Mouse (Mus musculus) liver, embryonic 13.5 days (tissue): Measurements from ENCODE around the gene Mrnip. TPM values are rescaled to one million over a fixed set of nuclear protein-coding genes. Genes with fewer than 3 reads are reported as not detected.
A peak's percentile ranks its signal among the peaks of the same experiment; 100 is the strongest.
"Not testable (repeated sequence)": the region's sequence is repeated elsewhere in the genome, so short reads cannot be mapped to it uniquely, and the experiment has no call there.

Source experiments
- ATAC-seq: fragments of 200-750 bp; cut with Nextera tagmentation; 2 replicates; pipeline ENCODE4 v1.8.0; 2017; ENCODE audit warnings: low read depth, mild to moderate bottlenecking, moderate number of reproducible peaks, moderate library complexity
- DNase-seq: peaks from one replicate; pipeline ENCODE4 v3.0.0; 2022
- H3K27ac ChIP-seq: fragments of 300-500 bp; sonication (generic); 2 replicates; pipeline ENCODE4 v1.5.1; 2015; ENCODE audit warnings: moderate library complexity, mild to moderate bottlenecking, inconsistent platforms
- H3K27me3 ChIP-seq: fragments of 300-500 bp; sonication (generic); 2 replicates; pipeline ENCODE4 v1.6.1; 2015; ENCODE audit warnings: mild to moderate bottlenecking, inconsistent platforms
- H3K36me3 ChIP-seq: fragments of 300-500 bp; sonication (generic); 2 replicates; pipeline ENCODE4 v1.6.1; 2015; ENCODE audit warnings: mild to moderate bottlenecking, inconsistent platforms
- H3K4me1 ChIP-seq: fragments of 300-500 bp; sonication (generic); replicated peaks from 2 replicates; pipeline ENCODE4 v1.6.1; 2015; ENCODE audit warnings: inconsistent platforms
- H3K4me2 ChIP-seq: fragments of 300-500 bp; sonication (generic); 2 replicates; pipeline ENCODE4 v1.6.1; 2015; ENCODE audit warnings: inconsistent platforms, mild to moderate bottlenecking, moderate library complexity
- H3K4me3 ChIP-seq: fragments of 300-500 bp; sonication (generic); replicated peaks from 2 replicates; pipeline ENCODE4 v1.5.1; 2015; ENCODE audit warnings: mild to moderate bottlenecking, inconsistent platforms
- H3K9ac ChIP-seq: fragments of 300-500 bp; sonication (generic); 2 replicates; pipeline ENCODE4 v1.6.1; 2015; ENCODE audit warnings: mild to moderate bottlenecking, inconsistent platforms
- H3K9me3 ChIP-seq: fragments of 300-500 bp; sonication (generic); replicated peaks from 2 replicates; pipeline ENCODE4 v1.6.1; 2016; ENCODE audit warnings: inconsistent platforms
- WGBS: fragments of 180-500 bp; shearing (Covaris S2); methylation state at CpG from one replicate; pipeline ENCODE4 v1.1.7; 2015; ENCODE audit not compliant: insufficient replicate concordance; 5-methylcytosine and 5-hydroxymethylcytosine counted together
- polyA plus RNA-seq: library from polyadenylated mRNA; unstranded; fragments of >200 nt; fragmentation: Nextera tagmentation; extraction: Ambion mirVana; gene quantifications from 2 replicates; pipeline ENCODE4 v1.2.1, GENCODE M21; 2015

The Mrnip gene
- polyA plus RNA-seq = 8.1 and 8.5 TPM in 2 replicates

DNA sequence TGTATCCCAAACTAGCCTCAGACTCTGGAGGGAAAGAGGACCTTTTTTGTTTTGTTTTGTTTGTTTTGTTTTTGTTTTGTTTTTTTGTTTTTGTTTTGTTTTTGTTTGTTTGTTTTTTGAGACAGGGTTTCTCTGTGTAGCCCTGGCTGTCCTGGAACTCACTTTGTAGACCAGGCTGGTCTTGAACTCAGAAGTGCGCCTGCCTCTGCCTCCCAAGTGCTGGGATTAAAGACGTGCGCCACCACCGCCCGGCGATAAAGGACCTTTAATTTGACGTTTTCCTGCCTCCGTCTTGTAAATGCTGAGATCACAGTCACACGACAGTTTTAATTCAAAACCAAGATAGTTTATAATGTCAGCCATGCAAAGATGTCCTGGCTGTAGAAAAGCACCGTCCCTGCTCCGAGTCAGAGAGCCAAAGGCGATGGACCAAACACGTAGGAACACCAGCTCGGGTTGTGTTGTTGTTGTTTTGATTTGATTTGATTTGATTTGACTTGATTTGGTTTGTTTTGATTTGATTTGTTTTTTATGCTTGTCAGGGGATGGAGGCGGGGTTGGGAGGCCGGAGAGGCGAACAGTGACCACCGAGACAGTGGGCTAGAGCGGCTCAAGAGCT lies at the start of gene Mrnip:
Gene Mrnip (plus strand): TSS at position 334 of the 619 bp plus-strand sequence.
- not testable (repeated sequence) for H3K27me3 ChIP-seq, H3K9me3 ChIP-seq, DNase-seq
- WGBS = 5% methylated on average over 19 of the region's 19 CpGs
- 0 out of 2 replicates have a peak, but pooled peaks have one; percentile 1 for ATAC-seq
- Histone ChIP-seq H3K4me1 (peaks cover 40% of the 10 kb centered on the region), H3K27ac (peak within 1 kb of the TSS; percentile 84), H3K9ac (peak within 1 kb of the TSS; percentile 82), H3K4me2 (peak within 1 kb of the TSS; percentile 85), H3K4me3 (peak within 1 kb of the TSS; percentile 76), H3K36me3 (peaks cover 25% of the 10 kb centered on the region)

DNA sequence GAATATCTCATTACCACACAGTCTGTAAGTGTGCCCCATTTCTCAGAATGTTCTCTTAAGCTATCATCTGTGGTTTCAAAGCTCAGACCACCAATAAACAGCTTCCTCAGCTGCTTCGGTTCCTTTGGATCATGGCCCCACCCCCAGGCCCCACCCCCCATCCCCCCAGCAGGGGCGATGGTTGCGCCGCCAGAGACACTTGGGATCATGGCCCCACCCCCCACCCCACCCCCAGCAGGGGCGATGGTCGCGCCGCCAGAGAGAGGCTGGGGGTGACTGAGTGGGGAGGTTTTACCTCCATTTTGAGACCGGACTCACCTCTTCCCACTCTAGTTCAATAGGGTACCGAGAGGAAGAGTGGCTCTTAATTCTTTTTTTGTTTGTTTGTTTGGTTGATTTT lies 46.5 kb upstream of the Mrnip start:
- ATAC-seq = no peak
- H3K4me2 ChIP-seq = peak overlapping the region; percentile 73
- no peak for DNase-seq
- WGBS = 2% methylated on average over 10 of the region's 10 CpGs
- H3K4me1 ChIP-seq = peaks cover 44% of the 10 kb centered on the region
- no peak overlapping the region for H3K27ac ChIP-seq
- no peaks in the 10 kb centered on the region for H3K36me3 ChIP-seq
- no peaks in the 10 kb centered on the region for H3K27me3 ChIP-seq
- peak overlapping the region; percentile 49 for H3K4me3 ChIP-seq
- H3K9me3 ChIP-seq = no peaks in the 10 kb centered on the region
- peak overlapping the region; percentile 60; the same call in 1 of the 2 replicates for H3K9ac ChIP-seq

DNA sequence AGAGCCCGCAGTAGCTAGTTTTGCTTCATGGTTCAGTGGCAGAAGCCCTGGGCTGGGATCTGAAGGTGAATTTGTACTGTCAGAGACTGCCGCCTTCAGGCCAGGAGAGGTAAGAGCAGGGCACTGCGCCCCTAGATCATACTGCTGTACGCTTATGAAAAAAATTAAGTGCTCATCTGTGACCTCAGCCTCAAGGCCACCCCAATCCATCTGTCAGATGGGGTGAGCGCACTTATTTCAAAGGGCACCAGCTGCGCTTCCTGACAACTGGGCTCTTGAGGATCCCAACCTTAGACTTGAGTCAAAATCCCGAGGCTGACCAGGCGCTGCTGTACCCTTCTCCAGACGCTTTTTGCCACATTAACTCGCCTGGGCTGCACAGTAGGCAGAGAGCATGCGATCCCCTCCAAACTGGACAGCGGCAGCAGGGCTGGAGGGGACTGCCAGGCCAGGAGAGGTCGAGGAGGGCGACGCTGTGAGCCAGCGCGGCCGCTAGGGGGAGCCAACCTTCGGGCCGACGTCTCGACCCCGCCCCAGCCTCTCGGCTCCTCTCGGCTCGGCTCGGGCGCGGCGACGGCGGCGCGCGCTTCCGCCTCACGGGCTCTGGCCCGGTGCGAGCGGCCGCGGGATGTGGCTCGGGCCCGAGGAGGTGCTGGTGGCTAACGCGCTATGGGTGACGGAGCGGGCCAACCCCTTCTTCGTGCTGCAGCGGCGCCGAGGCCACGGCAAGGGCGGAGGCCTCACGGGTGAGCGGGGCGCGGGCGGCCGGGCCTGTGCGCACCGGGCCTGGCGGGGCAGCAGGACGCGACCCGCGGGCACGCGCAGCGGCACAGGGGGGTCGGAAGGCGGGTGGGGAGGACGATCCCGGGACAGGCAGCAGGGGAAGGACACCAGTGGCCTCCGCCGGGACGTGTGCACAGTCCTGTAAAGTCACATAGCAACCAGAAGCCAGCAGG lies 43.2 kb upstream of the Mrnip start, which contains the start of gene Tbc1d9b:
Gene Tbc1d9b (plus strand): TSS at position 586 of the 956 bp plus-strand sequence.
- under 1% methylated on average over 76 of the region's 77 CpGs for WGBS
- Histone ChIP-seq H3K27me3 (no peaks in the 10 kb centered on the region), H3K4me2 (peak within 1 kb of the TSS; percentile 90), H3K4me1 (peaks cover 72% of the 10 kb centered on the region), H3K9me3 (no peaks in the 10 kb centered on the region), H3K4me3 (peak within 1 kb of the TSS; percentile 90), H3K27ac (peak within 1 kb of the TSS; percentile 84), H3K9ac (peak within 1 kb of the TSS; percentile 96), H3K36me3 (peaks cover 6% of the 10 kb centered on the region)
- ATAC-seq (peak; percentile 90), DNase-seq (peak; percentile 83)

DNA sequence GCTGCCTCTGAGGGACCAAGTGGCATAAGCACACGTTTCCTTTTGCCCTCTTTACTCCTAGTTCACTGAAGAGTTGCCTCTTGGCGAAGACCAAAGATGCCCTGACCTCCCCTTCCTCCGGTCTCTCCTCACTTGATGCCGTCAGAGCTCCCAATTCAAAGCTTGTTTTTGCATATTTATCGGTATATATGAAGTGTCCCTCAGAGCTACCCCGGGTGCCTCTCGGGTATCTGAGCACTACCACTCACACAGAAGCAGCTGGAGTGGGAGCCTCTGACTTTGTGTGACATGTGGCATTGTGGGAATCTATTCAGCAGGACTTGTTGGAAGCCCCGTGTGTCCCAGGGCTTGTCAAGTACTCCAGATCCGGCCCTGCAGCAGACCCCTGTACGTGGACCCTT lies 42.4 kb upstream of the Mrnip start:
- H3K27me3 ChIP-seq = no peaks in the 10 kb centered on the region
- DNase-seq (peak; percentile 11), ATAC-seq (no peak)
- peak overlapping the region; percentile 90 for H3K4me3 ChIP-seq
- H3K36me3 ChIP-seq = peaks cover 13% of the 10 kb centered on the region
- peak overlapping the region; percentile 84 for H3K27ac ChIP-seq
- WGBS = 10% methylated on average over 10 of the region's 10 CpGs
- H3K4me1 ChIP-seq = peaks cover 72% of the 10 kb centered on the region
- H3K9ac ChIP-seq = peak overlapping the region; percentile 96
- H3K4me2 ChIP-seq = peak overlapping the region; percentile 90
- no peaks in the 10 kb centered on the region for H3K9me3 ChIP-seq

DNA sequence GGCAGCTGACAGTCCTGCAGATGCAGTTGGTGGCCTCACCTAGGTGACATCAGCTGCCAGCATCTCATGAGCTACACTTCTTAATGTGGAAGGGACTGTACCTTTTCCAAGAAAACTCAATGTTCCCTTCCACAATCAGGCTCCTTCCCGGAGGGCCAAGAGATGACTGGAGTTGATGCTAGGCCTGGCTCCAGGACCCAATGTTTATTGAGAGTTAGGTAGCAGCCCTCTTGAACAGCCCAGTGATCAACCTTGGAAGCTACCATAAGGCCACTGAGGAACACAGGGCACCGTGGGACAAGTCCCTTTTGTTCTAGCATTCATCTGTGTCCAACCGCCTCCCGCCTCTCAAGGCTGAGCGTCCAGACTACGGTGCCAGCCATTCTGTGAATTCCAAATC lies 42.0 kb upstream of the Mrnip start:
- peaks cover 70% of the 10 kb centered on the region for H3K4me1 ChIP-seq
- no peak for DNase-seq
- WGBS = 72% methylated on average over 6 of the region's 6 CpGs

DNA sequence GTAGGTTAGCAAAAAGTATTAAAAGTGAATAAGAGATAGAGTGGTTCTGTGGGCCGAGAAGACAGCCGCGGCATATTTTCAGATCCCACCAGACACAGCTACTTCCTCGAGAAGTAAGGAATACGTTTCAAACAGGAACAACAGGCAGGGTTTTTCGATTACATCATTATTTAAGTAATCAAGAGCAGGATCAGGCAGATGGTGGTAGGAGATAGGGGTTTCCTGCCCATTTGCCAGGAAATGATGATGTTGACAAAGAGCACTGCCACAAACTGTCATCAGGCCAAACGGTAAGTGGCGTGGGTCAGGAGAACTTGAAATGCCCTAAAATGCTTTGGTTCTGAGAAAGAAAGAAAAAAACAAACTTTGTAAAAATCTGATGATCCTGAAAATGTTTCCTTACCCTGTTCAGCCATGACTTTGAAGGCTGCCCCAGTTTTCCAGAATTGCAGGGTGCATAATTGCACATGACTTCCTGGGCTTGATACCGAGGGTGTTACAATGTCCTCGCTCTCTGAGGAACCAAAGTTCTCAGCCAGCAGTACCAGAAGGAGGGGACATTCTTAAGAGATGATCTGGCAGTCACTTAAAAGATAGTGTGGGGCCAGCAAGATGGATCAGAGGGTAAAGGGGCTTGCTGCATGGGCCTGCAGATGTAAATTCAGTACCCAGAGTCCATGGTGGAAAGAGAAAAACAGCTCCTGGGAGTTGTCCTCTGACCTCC lies 39.9 kb upstream of the Mrnip start:
- H3K9me3 ChIP-seq = no peaks in the 10 kb centered on the region
- peaks cover 61% of the 10 kb centered on the region for H3K4me1 ChIP-seq

More for the DNA sequence above, 42.0 kb upstream of the Mrnip start:
- Histone ChIP-seq H3K27me3 (no peaks in the 10 kb centered on the region), H3K36me3 (peaks cover 17% of the 10 kb centered on the region), H3K4me3 (peak overlapping the region; percentile 90), H3K9ac (peak overlapping the region; percentile 96), H3K4me2 (peak overlapping the region; percentile 90), H3K27ac (peak overlapping the region; percentile 84), H3K9me3 (no peaks in the 10 kb centered on the region)
- ATAC-seq = no peak

DNA sequence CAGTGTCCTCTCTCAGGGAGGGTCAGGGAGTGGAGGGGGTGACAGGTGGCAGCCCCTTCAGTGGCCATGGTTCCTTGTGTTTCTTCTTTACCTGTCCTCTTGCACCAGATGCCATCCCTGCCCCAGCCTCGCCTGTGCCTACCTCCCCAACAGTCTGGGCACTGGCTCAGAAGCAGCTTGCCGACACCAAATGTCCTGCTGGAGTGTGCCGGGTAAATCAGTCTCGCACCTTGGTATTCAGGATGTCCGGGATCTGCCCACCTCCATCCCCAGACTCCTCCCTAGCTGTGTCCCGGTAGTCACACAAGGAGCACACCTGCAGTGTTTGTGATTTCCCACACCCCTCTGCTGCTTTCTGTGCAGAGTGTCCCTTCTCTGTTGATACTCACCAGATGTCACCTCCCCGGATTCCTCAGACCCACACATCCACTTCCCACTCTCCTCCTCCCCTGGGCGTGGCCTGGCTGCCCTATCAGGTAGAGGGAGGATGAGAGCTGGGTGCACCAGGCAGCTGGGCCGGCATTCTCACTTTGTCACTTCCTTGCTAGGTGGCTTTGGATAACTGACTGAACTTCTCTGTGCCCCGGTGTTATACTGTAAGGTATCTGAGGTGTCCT lies 35.9 kb upstream of the Mrnip start:
- Histone ChIP-seq H3K9me3 (no peaks in the 10 kb centered on the region), H3K36me3 (peaks cover 70% of the 10 kb centered on the region), H3K4me1 (peaks cover 32% of the 10 kb centered on the region), H3K4me3 (no peak overlapping the region), H3K27me3 (no peaks in the 10 kb centered on the region), H3K4me2 (no peak overlapping the region), H3K9ac (no peak overlapping the region), H3K27ac (no peak overlapping the region)
- WGBS = 66% methylated on average over 10 of the region's 10 CpGs
- ATAC-seq (peak; percentile 7; the same call in 1 of the 2 replicates), DNase-seq (no peak)

More for the DNA sequence above, 39.9 kb upstream of the Mrnip start:
- Histone ChIP-seq H3K9ac (peak overlapping the region; percentile 29; the same call in 1 of the 2 replicates), H3K36me3 (peaks cover 35% of the 10 kb centered on the region), H3K4me2 (peak overlapping the region; percentile 23; the same call in 1 of the 2 replicates), H3K4me3 (no peak overlapping the region), H3K27ac (peak overlapping the region; percentile 73), H3K27me3 (no peaks in the 10 kb centered on the region)
- no peak for ATAC-seq
- DNase-seq = no peak
- WGBS = 22% methylated on average over 10 of the region's 10 CpGs

DNA sequence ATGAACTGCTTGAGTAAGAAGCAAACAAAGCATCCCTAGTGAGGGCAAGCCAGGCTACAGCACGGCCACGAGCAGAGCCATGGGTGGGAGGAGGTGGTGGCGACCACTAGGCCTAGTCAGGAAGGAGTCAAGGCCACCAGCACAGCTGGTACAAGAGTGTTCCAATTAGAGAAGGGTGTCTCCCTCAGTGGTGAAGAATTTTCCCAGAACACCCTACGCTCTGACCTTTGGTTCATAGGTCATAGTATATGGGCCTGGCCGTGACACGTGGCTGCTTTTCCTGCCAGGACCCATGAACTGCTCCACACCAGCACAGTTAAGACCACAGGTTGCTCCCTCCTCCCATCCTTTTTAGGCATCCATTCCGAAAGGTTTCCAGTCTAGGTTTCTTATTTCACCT lies 34.7 kb upstream of the Mrnip start:
- H3K36me3 ChIP-seq = peaks cover 76% of the 10 kb centered on the region
- no peaks in the 10 kb centered on the region for H3K27me3 ChIP-seq
- H3K4me3 ChIP-seq = no peak overlapping the region
- DNase-seq (no peak), ATAC-seq (peak; percentile 25; the same call in 1 of the 2 replicates)
- H3K9me3 ChIP-seq = no peaks in the 10 kb centered on the region
- H3K27ac ChIP-seq = no peak overlapping the region
- WGBS = 74% methylated on average over 7 of the region's 7 CpGs
- no peak overlapping the region for H3K4me2 ChIP-seq
- no peak overlapping the region for H3K9ac ChIP-seq
- peaks cover 19% of the 10 kb centered on the region for H3K4me1 ChIP-seq

DNA sequence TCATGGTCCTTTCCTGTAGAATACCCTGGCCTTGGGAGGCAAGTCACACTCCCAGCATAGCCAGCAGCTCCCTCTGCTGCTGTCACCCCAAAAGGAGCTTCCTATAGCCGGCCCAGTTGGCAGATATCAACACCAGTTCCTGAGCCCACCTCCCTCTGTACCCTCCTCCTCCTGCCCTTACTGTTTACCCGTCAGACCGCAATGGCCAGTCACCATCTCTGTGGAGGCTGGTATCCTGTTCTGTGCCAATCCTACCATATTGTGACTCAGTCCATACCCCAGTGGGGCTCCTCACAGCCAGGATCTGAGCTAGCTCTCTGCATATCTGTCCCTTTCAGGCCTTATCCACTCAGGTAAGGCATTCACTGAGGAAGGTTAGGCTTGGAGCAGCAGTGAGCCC lies 28.7 kb upstream of the Mrnip start:
- DNase-seq = no peak
- no peak for ATAC-seq
- Histone ChIP-seq H3K27ac (no peak overlapping the region), H3K36me3 (peaks cover 76% of the 10 kb centered on the region), H3K4me2 (no peak overlapping the region), H3K9me3 (no peaks in the 10 kb centered on the region), H3K4me3 (no peak overlapping the region), H3K4me1 (peaks cover 7% of the 10 kb centered on the region), H3K9ac (no peak overlapping the region), H3K27me3 (no peaks in the 10 kb centered on the region)
- 73% methylated on average over 3 of the region's 3 CpGs for WGBS

DNA sequence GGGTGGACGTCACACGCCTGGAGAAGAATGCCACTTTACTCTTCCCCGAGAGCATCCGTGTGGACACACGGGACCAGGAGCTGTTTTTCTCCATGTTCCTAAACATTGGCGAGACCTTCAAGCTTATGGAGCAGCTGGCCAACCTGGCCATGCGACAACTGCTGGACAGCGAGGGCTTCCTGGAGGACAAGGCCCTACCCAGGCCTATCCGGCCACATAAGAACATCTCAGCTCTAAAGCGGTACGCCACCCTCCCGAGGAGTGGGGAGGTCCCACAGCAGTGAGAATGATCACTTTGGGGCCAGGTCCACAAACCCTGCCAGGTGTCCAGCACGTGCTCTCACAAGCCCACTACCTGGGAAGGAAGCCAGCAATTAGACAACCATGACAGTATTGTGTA lies 28.1 kb upstream of the Mrnip start:
- Histone ChIP-seq H3K9ac (no peak overlapping the region), H3K4me1 (peaks cover 7% of the 10 kb centered on the region), H3K27ac (no peak overlapping the region), H3K9me3 (no peaks in the 10 kb centered on the region), H3K4me3 (no peak overlapping the region), H3K4me2 (no peak overlapping the region), H3K36me3 (peaks cover 76% of the 10 kb centered on the region), H3K27me3 (no peaks in the 10 kb centered on the region)
- WGBS = 87% methylated on average over 13 of the region's 13 CpGs
- ATAC-seq (no peak), DNase-seq (no peak)
